Mouse (Mus musculus) MEL (cell line): ENCODE measurements at regions not wholly inside any gene's neighbourhood (a gene's known extent, or its start where the extent isn't known, plus 50 kb on each side); places are given as distances from the start of the nearest gene placed in this dataset.

Source experiments
- DNase-seq: peaks from one replicate; pipeline ENCODE4 v3.0.0; 2011; ENCODE audit warnings: low read depth, low spot score
- H3K27ac ChIP-seq: 2 replicates; pipeline ENCODE4 v1.5.1; 2012; ENCODE audit warnings: low read depth, mild to moderate bottlenecking, control low read depth, low read length, moderate library complexity; ENCODE audit not compliant: control insufficient read depth
- H3K27me3 ChIP-seq, 2 experiments: fragments of 150-350 bp in 1 of 2; sonication (generic) in 1 of 2; 2 replicates each; pipeline ENCODE4 v1.6.1; 2012; ENCODE audit warnings: low read length in 2 of 2, mild to moderate bottlenecking in 2 of 2, improper control_type of control experiment in 1 of 2, moderate library complexity in 1 of 2; ENCODE audit not compliant: insufficient read depth in 2 of 2, control insufficient read depth in 1 of 2
- H3K36me3 ChIP-seq, 2 experiments: 2 replicates each; pipeline ENCODE4 v1.6.1; 2012 to 2014; ENCODE audit warnings: low read length in 2 of 2, improper control_type of control experiment in 1 of 2, inconsistent platforms in 1 of 2, mild to moderate bottlenecking in 1 of 2; ENCODE audit not compliant: insufficient read depth in 2 of 2, control insufficient read depth in 1 of 2
- H3K4me1 ChIP-seq, 2 experiments: fragments of 150-350 bp in 1 of 2; sonication (generic) in 1 of 2; 2 replicates each; pipeline ENCODE4 v1.6.1; 2012; ENCODE audit warnings: low read length in 2 of 2, improper control_type of control experiment in 1 of 2, mild to moderate bottlenecking in 1 of 2; ENCODE audit not compliant: insufficient read depth in 2 of 2, control insufficient read depth in 1 of 2
- H3K4me3 ChIP-seq, 2 experiments: fragments of 150-350 bp in 1 of 2; sonication (generic) in 1 of 2; 2 replicates each; pipeline ENCODE4 v1.5.1; 2012; ENCODE audit warnings: low read depth in 2 of 2, low read length in 2 of 2, mild to moderate bottlenecking in 2 of 2, moderate library complexity in 2 of 2, control low read depth in 1 of 2, improper control_type of control experiment in 1 of 2; ENCODE audit not compliant: control insufficient read depth in 1 of 2, insufficient read depth in 1 of 2
- H3K79me2 ChIP-seq: 2 replicates; pipeline ENCODE4 v1.6.1; 2012; ENCODE audit warnings: mild to moderate bottlenecking, low read length, moderate library complexity; ENCODE audit not compliant: control insufficient read depth, poor library complexity, insufficient read depth
- H3K9ac ChIP-seq: 2 replicates; pipeline ENCODE4 v1.6.1; 2012; ENCODE audit warnings: low read depth, mild to moderate bottlenecking, control low read depth, low read length, moderate library complexity; ENCODE audit not compliant: control insufficient read depth, poor library complexity, severe bottlenecking
- H3K9me3 ChIP-seq: fragments of 150-350 bp; sonication (generic); replicated peaks from 2 replicates; pipeline ENCODE4 v1.6.1; 2012; ENCODE audit warnings: mild to moderate bottlenecking, low read length, improper control_type of control experiment, moderate library complexity; ENCODE audit not compliant: insufficient read depth
- E2F4 ChIP-seq: IDR thresholded peaks from 2 replicates; pipeline ENCODE4 v1.6.1; 2011; ENCODE audit warnings: low read depth, low read length, improper control_type of control experiment, borderline replicate concordance
- ELF1 ChIP-seq: IDR thresholded peaks from 2 replicates; pipeline ENCODE4 v1.6.1; 2014; ENCODE audit warnings: low read depth, mild to moderate bottlenecking, inconsistent platforms, low read length, improper control_type of control experiment, moderate library complexity
- EP300 ChIP-seq, 2 experiments: IDR thresholded peaks; 2 replicates each; pipeline ENCODE4 v1.6.1; 2011; ENCODE audit warnings: improper control_type of control experiment in 2 of 2, low read length in 2 of 2, low read depth in 1 of 2, mild to moderate bottlenecking in 1 of 2
- MAFK ChIP-seq: IDR thresholded peaks from 2 replicates; pipeline ENCODE4 v1.6.1; 2011; ENCODE audit warnings: low read depth, mild to moderate bottlenecking, low read length, improper control_type of control experiment, borderline replicate concordance
- MYC ChIP-seq: IDR thresholded peaks from 2 replicates; pipeline ENCODE4 v1.6.1; 2011; ENCODE audit warnings: low read depth, mild to moderate bottlenecking, low read length, improper control_type of control experiment, moderate library complexity
- RAD21 ChIP-seq: IDR thresholded peaks from 2 replicates; pipeline ENCODE4 v1.6.1; 2011; ENCODE audit warnings: mild to moderate bottlenecking, low read depth, low read length, improper control_type of control experiment
- TCF12 ChIP-seq: IDR thresholded peaks from 2 replicates; pipeline ENCODE4 v1.6.1; 2014; ENCODE audit warnings: low read depth, mild to moderate bottlenecking, inconsistent platforms, low read length, improper control_type of control experiment, moderate library complexity
- USF1 ChIP-seq: IDR thresholded peaks from 2 replicates; pipeline ENCODE4 v1.6.1; 2014; ENCODE audit warnings: low read depth, mild to moderate bottlenecking, inconsistent platforms, low read length, improper control_type of control experiment, moderate library complexity
- ZC3H11A ChIP-seq: IDR thresholded peaks from 2 replicates; pipeline ENCODE4 v1.6.1; 2012; ENCODE audit warnings: low read depth, mild to moderate bottlenecking, inconsistent platforms, low read length, improper control_type of control experiment
- ZMIZ1 ChIP-seq: IDR thresholded peaks from 2 replicates; pipeline ENCODE4 v1.6.1; 2012; ENCODE audit warnings: low read depth, mild to moderate bottlenecking, inconsistent platforms, low read length, improper control_type of control experiment, moderate library complexity

DNA sequence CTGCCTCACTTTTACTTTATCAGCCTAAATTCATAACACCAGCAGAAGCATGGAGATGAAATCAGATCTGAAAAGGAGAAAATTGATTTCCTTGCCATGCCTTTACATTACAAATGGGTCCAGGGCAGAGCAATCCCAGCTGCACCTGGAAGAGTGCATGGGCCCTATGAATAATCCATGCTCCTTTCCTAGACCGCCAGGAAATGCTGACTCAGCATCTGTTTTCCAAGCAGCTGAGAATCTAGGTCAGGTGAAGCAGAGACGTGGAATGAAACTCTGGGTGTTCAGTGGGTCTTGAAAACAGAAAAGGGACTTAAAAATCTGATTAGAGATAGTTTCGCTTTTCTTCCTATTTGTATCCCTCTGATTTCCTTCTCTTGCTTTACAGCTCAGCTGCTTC lies 163.8 kb upstream of the Gm10192 start:
- Histone ChIP-seq H3K27me3 (no peaks in the 10 kb centered on the region), H3K4me3 (no peak overlapping the region), H3K9ac (no peak overlapping the region), H3K27ac (no peak overlapping the region), H3K79me2 (no peaks in the 10 kb centered on the region), H3K9me3 (no peaks in the 10 kb centered on the region), H3K36me3 (no peaks in the 10 kb centered on the region), H3K4me1 (no peaks in the 10 kb centered on the region)
- DNase-seq: no peak
- no peak for TF ChIP-seq ELF1
- peak; percentile 85 for TF ChIP-seq MAFK

DNA sequence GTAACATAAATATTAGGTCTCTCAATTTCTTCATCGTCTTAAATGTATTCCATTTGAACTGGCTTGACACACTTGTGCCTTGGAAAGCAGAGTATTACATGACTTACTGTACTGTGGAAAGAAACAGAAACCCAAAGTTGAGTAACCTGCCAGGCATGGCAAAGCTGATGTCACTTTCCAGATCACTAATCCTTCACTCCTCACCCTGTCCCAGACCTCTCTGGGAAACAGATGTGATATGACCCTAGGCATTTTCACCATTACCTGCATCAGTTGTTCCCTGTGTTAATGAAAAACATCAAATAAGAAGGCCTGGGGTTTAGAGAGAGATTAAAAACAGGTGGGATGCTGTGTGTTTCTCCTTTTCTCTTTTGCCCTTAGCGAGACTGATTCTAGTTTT lies 161.4 kb upstream of the Gm10192 start:
- H3K4me1 ChIP-seq: no peaks in the 10 kb centered on the region
- no peaks in the 10 kb centered on the region for H3K36me3 ChIP-seq
- no peak for TF ChIP-seq ZMIZ1
- no peak for TF ChIP-seq E2F4
- TF ChIP-seq EP300 (IDR thresholded peaks at IDR 0.05; ENCODE audit: low read depth in 1 of 2, low read length in 2 of 2): no peak
- no peak for TF ChIP-seq ZC3H11A
- no peak for TF ChIP-seq TCF12
- no peak for TF ChIP-seq USF1
- TF ChIP-seq, all 39 proteins: peak for 0
- no peak overlapping the region for H3K4me3 ChIP-seq
- H3K27me3 ChIP-seq: no peaks in the 10 kb centered on the region
- H3K27ac ChIP-seq: no peak overlapping the region
- no peaks in the 10 kb centered on the region for H3K79me2 ChIP-seq
- no peaks in the 10 kb centered on the region for H3K9me3 ChIP-seq
- DNase-seq: no peak
- no peak overlapping the region for H3K9ac ChIP-seq

DNA sequence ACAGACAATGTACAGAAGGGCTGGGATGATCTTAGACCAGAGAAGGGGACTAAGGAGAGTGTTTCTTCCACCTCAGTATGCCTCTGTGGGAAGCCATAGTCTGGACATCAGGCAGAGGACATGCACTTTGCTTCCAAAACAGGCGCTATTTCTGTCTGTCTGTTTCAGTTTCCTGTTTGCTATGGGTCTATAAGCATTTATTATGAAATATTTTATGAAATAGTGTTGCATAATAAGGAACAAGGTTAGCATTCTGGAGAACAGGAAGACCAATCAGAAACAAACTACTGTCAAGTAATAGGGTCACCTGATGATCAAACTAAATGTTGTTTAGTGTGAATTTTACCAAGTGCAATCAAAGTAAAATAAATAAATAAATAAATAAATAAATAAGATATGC lies 160.4 kb upstream of the Gm10192 start:
- Histone ChIP-seq H3K9me3 (no peaks in the 10 kb centered on the region), H3K27me3 (no peaks in the 10 kb centered on the region)
- TF ChIP-seq RAD21 (no peak), MYC (no peak)
- TF ChIP-seq, all 39 proteins: peak for 0
- Histone ChIP-seq H3K4me3 (no peak overlapping the region), H3K4me1 (no peaks in the 10 kb centered on the region), H3K9ac (no peak overlapping the region), H3K36me3 (no peaks in the 10 kb centered on the region), H3K27ac (no peak overlapping the region), H3K79me2 (no peaks in the 10 kb centered on the region)
- DNase-seq: no peak
